Mouse (Mus musculus) neural tube, embryonic 11.5 days (tissue): ENCODE measurements around the gene Dnal4. TPM values are rescaled to one million over a fixed set of nuclear protein-coding genes. Genes with fewer than 3 reads are reported as not detected.

Source experiments
- ATAC-seq: fragments of 200-750 bp; cut with Nextera tagmentation; 2 replicates; pipeline ENCODE4 v1.8.0; 2017; ENCODE audit warnings: moderate number of reproducible peaks, mild to moderate bottlenecking, moderate TSS enrichment, moderate library complexity; ENCODE audit not compliant: insufficient read depth, low FRiP score, low TSS enrichment
- DNase-seq: peaks from one replicate; pipeline ENCODE4 v3.0.0-alpha.2; 2015; ENCODE audit warnings: low spot score
- H3K27ac ChIP-seq: fragments of 300-500 bp; sonication (generic); 2 replicates; pipeline ENCODE4 v1.5.1; 2014; ENCODE audit warnings: low read depth, mild to moderate bottlenecking, low read length
- H3K27me3 ChIP-seq: fragments of 300-500 bp; sonication (generic); 2 replicates; pipeline ENCODE4 v1.6.1; 2014; ENCODE audit warnings: mild to moderate bottlenecking, low read length, mixed read lengths; ENCODE audit not compliant: control insufficient read depth, insufficient read depth
- H3K36me3 ChIP-seq: fragments of 300-500 bp; sonication (generic); 2 replicates; pipeline ENCODE4 v1.6.1; 2014; ENCODE audit warnings: mild to moderate bottlenecking, low read length, moderate library complexity, mixed read lengths; ENCODE audit not compliant: control insufficient read depth, insufficient read depth
- H3K4me1 ChIP-seq: fragments of 300-500 bp; sonication (generic); 2 replicates; pipeline ENCODE4 v1.6.1; 2014; ENCODE audit warnings: low read length, mixed read lengths; ENCODE audit not compliant: control insufficient read depth, insufficient read depth
- H3K4me2 ChIP-seq: fragments of 300-500 bp; sonication (generic); 2 replicates; pipeline ENCODE4 v1.6.1; 2014; ENCODE audit warnings: low read depth, mild to moderate bottlenecking, moderate library complexity
- H3K4me3 ChIP-seq: fragments of 300-500 bp; sonication (generic); 2 replicates; pipeline ENCODE4 v1.5.1; 2014; ENCODE audit warnings: low read depth, low read length
- H3K9ac ChIP-seq: fragments of 300-500 bp; sonication (generic); 2 replicates; pipeline ENCODE4 v1.6.1; 2014; ENCODE audit warnings: mild to moderate bottlenecking, low read length
- H3K9me3 ChIP-seq: fragments of 300-500 bp; sonication (generic); 2 replicates; pipeline ENCODE4 v1.6.1; 2016; ENCODE audit warnings: low read length; ENCODE audit not compliant: control insufficient read depth
- WGBS: fragments of 180-500 bp; shearing (Covaris S2); extraction: QIAGEN DNeasy Blood & Tissue Kit; methylation state at CpG from one replicate; pipeline ENCODE4 v1.1.7; 2014; 5-methylcytosine and 5-hydroxymethylcytosine counted together
- polyA plus RNA-seq: library from polyadenylated mRNA; unstranded; fragments of >200 nt; fragmentation: Nextera tagmentation; extraction: Ambion mirVana; gene quantifications from 2 replicates; pipeline ENCODE4 v1.2.1, GENCODE M21; 2014

Dnal4 gene
- 68.6 and 70.8 TPM in 2 replicates for polyA plus RNA-seq

GRCm38 (mm10) chr15:79777749-79778148 lies at the start of gene Dnal4:
Gene Dnal4, minus strand, starts transcription at chr15:79777849.
- Histone ChIP-seq H3K27me3 (no peaks in the 10 kb centered on the region), H3K4me1 (peaks cover 12% of the 10 kb centered on the region), H3K9ac (no peak within 1 kb of the TSS), H3K27ac (no peak within 1 kb of the TSS), H3K4me2 (no peak within 1 kb of the TSS), H3K36me3 (no peaks in the 10 kb centered on the region), H3K4me3 (no peak within 1 kb of the TSS), H3K9me3 (no peaks in the 10 kb centered on the region)
- ATAC-seq, result no peak
- DNase-seq, result no peak

DNA sequence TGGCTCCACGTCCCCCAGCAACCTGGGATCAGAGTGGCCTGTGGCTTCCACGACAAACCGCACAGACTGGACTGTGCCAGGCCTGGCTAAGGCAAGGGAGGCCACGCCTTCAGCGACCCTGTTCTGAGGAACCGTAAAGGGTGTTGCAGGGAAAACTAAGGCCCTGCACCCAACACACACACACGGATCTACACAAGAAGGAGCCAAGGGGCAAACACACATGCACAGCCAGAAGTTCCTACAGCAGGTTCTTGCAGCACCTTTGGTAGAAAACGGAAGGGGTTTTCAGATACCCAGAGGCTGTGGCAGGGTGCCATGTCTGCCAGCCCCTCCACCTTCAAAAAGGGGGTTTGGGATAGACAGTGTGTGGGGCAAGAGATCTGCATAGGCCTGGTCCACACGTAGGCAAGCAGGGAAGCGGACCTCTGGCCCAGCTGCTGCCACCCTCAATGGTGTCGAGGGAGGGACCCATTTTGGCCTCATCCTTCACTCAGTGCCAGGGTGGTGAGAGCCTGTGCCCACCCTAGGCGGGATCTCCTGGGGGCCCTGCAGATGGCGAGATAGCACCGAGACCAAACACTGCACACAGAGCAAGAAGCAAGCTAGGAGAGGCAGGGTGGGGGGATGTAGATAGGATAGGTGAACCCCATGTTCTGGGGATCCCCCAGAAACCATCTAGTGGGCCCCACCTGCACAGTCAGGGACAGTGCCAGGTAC lies 49.6 kb upstream of the Dnal4 start:
- H3K4me1 ChIP-seq, result peaks cover 13% of the 10 kb centered on the region
- no peaks in the 10 kb centered on the region; the same call in none of the 2 replicates for H3K36me3 ChIP-seq

DNA sequence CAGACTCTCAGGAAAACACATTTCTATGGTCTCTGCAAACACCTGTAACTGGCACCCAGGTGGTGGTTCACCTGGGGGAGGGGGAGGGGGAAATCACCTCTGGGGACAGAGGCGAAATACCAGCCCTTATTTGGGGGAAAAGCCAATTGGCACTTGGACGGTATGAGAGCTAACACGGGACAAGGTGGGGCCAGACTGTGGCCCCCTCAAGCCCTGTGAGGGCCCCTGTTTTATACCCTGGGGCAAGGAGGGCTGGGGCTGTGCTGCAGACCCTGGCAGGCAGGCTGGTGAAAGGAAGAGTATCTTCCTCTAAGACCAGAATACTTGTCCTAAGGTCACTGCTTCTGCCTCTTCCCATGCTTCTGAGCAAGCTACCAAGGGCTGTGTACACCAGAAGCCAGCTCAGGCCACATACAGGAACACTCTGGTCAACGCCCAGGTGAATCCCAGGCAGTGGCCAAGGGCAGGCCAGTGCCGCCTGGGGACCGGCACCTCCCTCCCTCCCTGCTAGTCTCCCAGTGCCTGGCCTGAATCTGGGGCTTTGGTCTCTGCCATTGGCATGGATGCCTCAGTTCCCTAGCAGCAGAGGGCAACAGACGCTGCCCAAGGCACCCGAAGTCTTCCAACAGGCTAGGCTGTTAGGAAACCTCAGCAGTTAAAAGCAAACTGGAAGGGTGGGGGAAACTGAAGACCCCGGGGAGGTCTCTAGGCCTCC lies 48.7 kb upstream of the Dnal4 start:
- Histone ChIP-seq H3K9ac (no peak overlapping the region), H3K36me3 (no peaks in the 10 kb centered on the region; the same call in none of the 2 replicates), H3K9me3 (no peaks in the 10 kb centered on the region), H3K27ac (no peak overlapping the region), H3K4me1 (peaks cover 13% of the 10 kb centered on the region), H3K4me2 (no peak overlapping the region), H3K4me3 (no peak overlapping the region), H3K27me3 (no peaks in the 10 kb centered on the region)
- 88% methylated on average over 9 of the region's 9 CpGs for WGBS
- DNase-seq, result no peak
- ATAC-seq, result no peak

More for the DNA sequence above, 49.6 kb upstream of the Dnal4 start:
- Histone ChIP-seq H3K4me3 (no peak overlapping the region), H3K27ac (no peak overlapping the region), H3K4me2 (no peak overlapping the region), H3K9me3 (no peaks in the 10 kb centered on the region), H3K27me3 (no peaks in the 10 kb centered on the region), H3K9ac (no peak overlapping the region)
- ATAC-seq (no peak), DNase-seq (no peak)
- 90% methylated on average over 14 of the region's 14 CpGs for WGBS

DNA sequence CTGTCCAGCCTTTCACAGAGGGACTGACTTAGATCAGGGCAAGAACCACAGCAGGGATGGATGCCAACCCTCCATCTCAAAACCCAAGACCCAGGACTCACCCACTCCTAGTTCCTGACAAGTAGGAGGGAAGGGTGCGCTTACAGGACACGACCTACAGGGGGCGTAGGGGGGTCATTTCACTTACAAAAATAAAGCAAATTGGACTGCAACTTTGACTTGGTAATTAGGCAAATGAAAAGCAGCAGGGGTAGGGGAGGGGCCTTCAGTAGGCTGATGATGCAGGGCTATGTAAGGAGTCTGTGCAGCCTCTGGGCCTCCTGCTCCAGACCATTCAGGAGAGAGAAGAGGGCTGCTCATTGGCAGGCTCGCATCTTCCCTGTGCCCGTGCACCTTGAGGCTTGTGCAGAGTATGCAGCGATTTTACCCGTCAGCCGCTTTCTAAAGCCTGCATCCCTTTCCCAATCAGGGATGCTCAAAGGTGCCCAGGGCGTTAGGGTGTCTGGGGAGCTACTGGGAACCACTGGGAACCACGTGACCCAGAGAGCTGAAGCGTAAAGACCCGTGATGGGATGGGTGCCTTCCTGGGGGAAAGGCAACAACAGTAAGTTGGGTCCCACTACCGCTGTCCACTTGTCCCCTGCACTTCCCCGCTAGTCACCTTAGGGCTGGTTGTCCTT lies 47.6 kb upstream of the Dnal4 start:
- 58% methylated on average over 14 of the region's 14 CpGs for WGBS
- Histone ChIP-seq H3K4me1 (peaks cover 13% of the 10 kb centered on the region), H3K4me2 (no peak overlapping the region), H3K27me3 (no peaks in the 10 kb centered on the region), H3K36me3 (no peaks in the 10 kb centered on the region; the same call in none of the 2 replicates), H3K9ac (no peak overlapping the region), H3K9me3 (no peaks in the 10 kb centered on the region), H3K27ac (no peak overlapping the region), H3K4me3 (no peak overlapping the region)
- DNase-seq, result peak; percentile 55
- no peak for ATAC-seq

GRCm38 (mm10) chr15:79823588-79824280 lies 46.1 kb upstream of the Dnal4 start:
- Histone ChIP-seq H3K27me3 (no peaks in the 10 kb centered on the region), H3K9ac (no peak overlapping the region), H3K36me3 (no peaks in the 10 kb centered on the region; the same call in none of the 2 replicates), H3K9me3 (no peaks in the 10 kb centered on the region), H3K27ac (no peak overlapping the region), H3K4me2 (no peak overlapping the region), H3K4me3 (no peak overlapping the region), H3K4me1 (peaks cover 4% of the 10 kb centered on the region)
- ATAC-seq, result no peak
- WGBS, result 66% methylated on average over 19 of the region's 19 CpGs
- no peak for DNase-seq

- Histone ChIP-seq H3K4me1 (no peaks in the 10 kb centered on the region; the same call in 1 of the 2 replicates), H3K27me3 (no peaks in the 10 kb centered on the region), H3K4me3 (no peak overlapping the region), H3K36me3 (no peaks in the 10 kb centered on the region; the same call in 1 of the 2 replicates), H3K9ac (no peak overlapping the region), H3K4me2 (no peak overlapping the region), H3K27ac (no peak overlapping the region), H3K9me3 (no peaks in the 10 kb centered on the region; the same call in 1 of the 2 replicates)
- 75% methylated on average over 13 of the region's 13 CpGs for WGBS
- no peak for DNase-seq
- ATAC-seq, result no peak
Observed at GRCm38 (mm10) chr15:79822265-79823199, 44.9 kb upstream of the Dnal4 start.

DNA sequence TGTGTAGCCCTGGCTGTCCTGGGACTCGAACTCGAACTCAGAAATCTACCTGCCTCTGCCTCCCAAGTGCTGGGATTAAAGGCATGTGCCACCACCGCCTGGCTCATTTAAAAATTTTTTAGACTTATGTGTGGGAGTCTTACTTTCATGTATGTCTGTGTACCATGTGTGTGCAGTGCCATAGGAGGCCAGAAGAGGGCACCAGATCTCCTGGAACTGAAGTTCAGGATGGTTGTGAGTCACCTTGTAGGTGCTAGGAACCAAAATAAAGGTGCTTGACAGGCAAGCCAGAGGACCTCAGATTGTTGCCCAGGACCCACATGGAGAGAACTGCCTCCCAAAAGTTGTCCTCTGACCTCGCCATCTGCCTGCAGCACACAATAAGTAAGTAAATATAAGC lies 40.7 kb upstream of the Dnal4 start:
- Histone ChIP-seq H3K9me3 (no peaks in the 10 kb centered on the region; the same call in 1 of the 2 replicates), H3K4me1 (0 out of 2 replicates have a peak, but pooled peaks cover 3% of the 10 kb centered on the region), H3K36me3 (no peaks in the 10 kb centered on the region), H3K4me3 (no peak overlapping the region), H3K9ac (no peak overlapping the region), H3K4me2 (no peak overlapping the region), H3K27ac (no peak overlapping the region), H3K27me3 (no peaks in the 10 kb centered on the region)
- no peak for ATAC-seq
- DNase-seq, result no peak
- 92% methylated on average over 4 of the region's 4 CpGs for WGBS
